23 mouse cellular contexts compared by ENCODE assay signal in the genomic region with DNA sequence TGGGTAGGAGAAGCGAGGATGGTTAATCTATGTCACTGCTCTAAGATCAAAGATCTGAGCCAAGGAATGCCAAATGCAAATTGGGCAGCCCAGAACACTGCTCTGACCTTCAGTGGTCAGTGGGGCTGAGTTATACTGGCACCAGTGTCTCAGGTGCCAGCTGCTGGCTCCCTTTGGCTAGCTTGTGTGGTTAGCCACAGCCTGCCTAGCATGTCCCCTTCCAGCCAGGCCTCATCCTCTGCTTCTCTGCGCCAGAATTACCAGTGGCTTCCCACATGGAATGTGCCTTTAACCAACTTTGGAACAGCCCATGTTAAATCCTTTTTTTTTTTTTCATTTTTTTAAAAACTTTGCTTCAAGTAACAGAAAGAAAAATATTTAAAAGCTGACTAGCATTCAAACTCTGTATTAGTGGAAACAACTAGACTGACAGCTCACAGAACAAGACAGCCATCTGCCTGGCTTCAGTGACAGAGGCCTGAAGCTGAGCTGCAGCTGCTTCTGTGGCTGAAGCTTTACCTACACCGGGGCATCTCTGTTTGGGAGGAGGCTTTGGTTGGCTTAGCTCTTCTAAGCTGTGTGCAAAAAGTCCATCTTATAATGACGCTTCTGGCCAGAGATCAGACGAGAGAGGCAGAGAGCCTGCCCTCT. TPM values are rescaled to one million over a fixed set of nuclear protein-coding genes. Genes with fewer than 3 reads are reported as not detected.
DNase-seq lines count a peak whose midpoint lies in the region; ATAC-seq and TF ChIP-seq lines count a peak whose summit lies in the region.
"Had no signal": no experiment of that assay in that cellular context is flagged by ENCODE, and none has a peak within 500 bp of the region (broad histone marks: within the 10 kb centered on the region; RNA-seq: fewer than 3 reads in every experiment).

No protein-coding gene starts in this region.

- H3K79me2 ChIP-seq in C2C12 (ENCODE audit: control insufficient read depth, insufficient read depth): no peaks in the 10 kb centered on the region

- no peak overlapping the region for H3K9ac ChIP-seq in liver, embryonic 11.5 days (ENCODE audit: low read depth, low read length)
- no peak overlapping the region for H3K9ac ChIP-seq in embryonic facial prominence, embryonic 15.5 days
- H3K9ac ChIP-seq: limb, embryonic 12.5 days; liver, embryonic 15.5 days; midbrain, embryonic 12.5 days had no signal

- no peak overlapping the region for H3K4me2 ChIP-seq in liver, embryonic 11.5 days
- no peak overlapping the region for H3K4me2 ChIP-seq in embryonic facial prominence, embryonic 15.5 days (replicated peaks)
- H3K4me2 ChIP-seq: limb, embryonic 12.5 days; liver, embryonic 15.5 days; midbrain, embryonic 12.5 days had no signal

- H3K27me3 ChIP-seq in liver, embryonic 11.5 days (replicated peaks; ENCODE audit: control insufficient read depth, insufficient read depth, low read length): no peaks in the 10 kb centered on the region
- H3K27me3 ChIP-seq in C2C12 (ENCODE audit: control insufficient read depth, insufficient read depth, insufficient read length): no peaks in the 10 kb centered on the region
- H3K27me3 ChIP-seq in embryonic facial prominence, embryonic 15.5 days: no peaks in the 10 kb centered on the region
- H3K27me3 ChIP-seq: liver, embryonic 15.5 days had no signal

- WGBS in liver, embryonic 11.5 days: 70% methylated on average over 5 of the region's 5 CpGs
- WGBS in embryonic facial prominence, embryonic 15.5 days: 47% methylated on average over 5 of the region's 5 CpGs

- peak overlapping the region; percentile 33; the same call in 1 of the 2 replicates for H3K27ac ChIP-seq in liver, embryonic 11.5 days (ENCODE audit: low read depth, low read length)
- peak overlapping the region; percentile 58 for H3K27ac ChIP-seq in embryonic facial prominence, embryonic 15.5 days (replicated peaks)
- H3K27ac ChIP-seq: heart, embryonic 10.5 days; limb, embryonic 12.5 days; liver, embryonic 15.5 days; macrophage; midbrain, embryonic 12.5 days had no signal

- no peak overlapping the region for H3ac ChIP-seq in C2C12 (ENCODE audit: control insufficient read depth, insufficient read length, low read depth)

- H3K79me3 ChIP-seq in C2C12 (ENCODE audit: low read depth): no peaks in the 10 kb centered on the region

- H3K36me3 ChIP-seq in liver, embryonic 11.5 days (ENCODE audit: control insufficient read depth, insufficient read depth, low read length): no peaks in the 10 kb centered on the region
- no peaks in the 10 kb centered on the region for H3K36me3 ChIP-seq in C2C12 (ENCODE audit: control insufficient read depth, insufficient read depth)
- H3K36me3 ChIP-seq in embryonic facial prominence, embryonic 15.5 days: no peaks in the 10 kb centered on the region
- H3K36me3 ChIP-seq: G1E; heart, embryonic 10.5 days; limb, embryonic 12.5 days; liver, embryonic 15.5 days; midbrain, embryonic 12.5 days had no signal

- no peaks in the 10 kb centered on the region for H3K9me3 ChIP-seq in liver, embryonic 11.5 days (ENCODE audit: control insufficient read depth, low read length)
- H3K9me3 ChIP-seq in embryonic facial prominence, embryonic 15.5 days (replicated peaks): no peaks in the 10 kb centered on the region
- H3K9me3 ChIP-seq: heart, embryonic 10.5 days; limb, embryonic 12.5 days; liver, embryonic 15.5 days; midbrain, embryonic 12.5 days had no signal

- no peak for DNase-seq in liver, embryonic 11.5 days (ENCODE audit: low spot score)
- no peak for DNase-seq in liver
- peak; percentile 68 for DNase-seq in 3T3-L1 (ENCODE audit: low read depth, low spot score)
- DNase-seq in lung, postnatal 14 days: no peak
- DNase-seq in layer of hippocampus, adult 11-12 months (ENCODE audit: low spot score): no peak
- DNase-seq in kidney, postnatal 14 days: no peak
- DNase-seq: adrenal gland, adult 8-10 months; cerebellum, adult 8-10 months; gastrocnemius, postnatal 10 days; kidney, adult 11 months; layer of hippocampus, postnatal 36 days; thymus, postnatal 14 days had no signal

- H3K4me1 ChIP-seq in liver, embryonic 11.5 days (replicated peaks; ENCODE audit: control insufficient read depth, insufficient read depth, low read length): no peaks in the 10 kb centered on the region
- peaks cover 10% of the 10 kb centered on the region; the same call in 1 of the 2 replicates for H3K4me1 ChIP-seq in embryonic facial prominence, embryonic 15.5 days
- H3K4me1 ChIP-seq: limb, embryonic 12.5 days; liver, embryonic 15.5 days had no signal

- no peak for TF ChIP-seq CTCF in C2C12 (IDR thresholded peaks at IDR 0.05; ENCODE audit: control insufficient read depth, insufficient read depth, insufficient read length)

- no peak overlapping the region for H3K4me3 ChIP-seq in liver, embryonic 11.5 days (ENCODE audit: low read depth, low read length)
- no peak overlapping the region for H3K4me3 ChIP-seq in C2C12 (ENCODE audit: insufficient read depth, poor library complexity, severe bottlenecking)
- H3K4me3 ChIP-seq in embryonic facial prominence, embryonic 15.5 days (replicated peaks): no peak overlapping the region
- H3K4me3 ChIP-seq: erythroblast, embryonic 14.5 days; heart, embryonic 10.5 days; limb, embryonic 12.5 days; liver, embryonic 15.5 days; midbrain, embryonic 12.5 days had no signal

- ATAC-seq in liver, embryonic 11.5 days (replicated peaks; ENCODE audit: low FRiP score): no peak
- no peak for ATAC-seq in embryonic facial prominence, embryonic 15.5 days (ENCODE audit: insufficient number of reproducible peaks, low FRiP score, low TSS enrichment, low read depth)
- ATAC-seq: activated CD4-positive, CD25-positive, alpha-beta regulatory T cell, adult 4 months; forebrain, embryonic 14.5 days had no signal

TF ChIP-seq in C2C12, 6 proteins besides CTCF, POLR2A, EP300 and RAD21:
- TF ChIP-seq CEBPB (IDR thresholded peaks at IDR 0.05; ENCODE audit: low read depth) (no peak), MYOD1 (IDR thresholded peaks at IDR 0.05; ENCODE audit: control insufficient read depth, insufficient read length, low read depth) (peak; percentile 77), MAX (IDR thresholded peaks at IDR 0.05) (no peak), MYOG (IDR thresholded peaks at IDR 0.05; ENCODE audit: control insufficient read depth, extremely low read depth, insufficient read length) (no peak)

RNA-seq across cellular contexts. Expression of gene Diras2, which starts 10.4 kb away (rescaled TPM):
- polyA plus RNA-seq in liver, embryonic 11.5 days (2014; fragmentation: Nextera tagmentation; extraction: Ambion mirVana): 0.05 and 0.10 TPM in 2 replicates
- polyA plus RNA-seq in C2C12 (2012; fragmentation: generic; extraction: Trizol): 0.15 TPM
- polyA plus RNA-seq in embryonic facial prominence, embryonic 15.5 days (2015; fragmentation: Nextera tagmentation; extraction: Ambion mirVana): 0.47 and 0.71 TPM in 2 replicates
- polyA plus RNA-seq: activated CD4-positive, CD25-positive, alpha-beta regulatory T cell, adult 4 months; erythroblast, embryonic 14.5 days; G1E had no signal

RNA-seq across cellular contexts. Expression of gene Syk, which starts 41.5 kb away (rescaled TPM):
- 10.1 and 10.7 TPM in 2 replicates for polyA plus RNA-seq in liver, embryonic 11.5 days (2014; fragmentation: Nextera tagmentation; extraction: Ambion mirVana)
- polyA plus RNA-seq in C2C12 (2012; fragmentation: generic; extraction: Trizol): 0.50 TPM
- polyA plus RNA-seq in embryonic facial prominence, embryonic 15.5 days (2015; fragmentation: Nextera tagmentation; extraction: Ambion mirVana): 3.0 and 3.6 TPM in 2 replicates
- polyA plus RNA-seq: G1E had no signal
